Mouse (Mus musculus) adrenal gland, adult 10 weeks (tissue): ENCODE measurements around the gene Slc39a10. TPM values are rescaled to one million over a fixed set of nuclear protein-coding genes. Genes with fewer than 3 reads are reported as not detected.

Experiments used
- polyA plus RNA-seq: library from polyadenylated mRNA; stranded (reverse); fragments of 350-450 nt; fragmentation: Illumina TruSeq; extraction: RNeasy Lipid Tissue Mini Kit (QIAGEN cat#74804); gene quantifications from one replicate; pipeline ENCODE4 v1.2.3, GENCODE M21; 2014; ENCODE audit warnings: low read depth, low replicate concordance

The Slc39a10 gene
- 69.1 TPM for polyA plus RNA-seq

GRCm38 (mm10) chr1:46892752-46893151 is at the start of gene Slc39a10:
Gene Slc39a10, minus strand, starts transcription at chr1:46892852.

